Mouse (Mus musculus) kidney, postnatal 14 days (tissue): ENCODE results near the gene Olfr1537.

Experiments
- DNase-seq: peaks from one replicate; pipeline ENCODE4 v3.0.0; 2022; ENCODE audit warnings: mixed read lengths

Gene Olfr1537

GRCm38 (mm10) chr9:39249894-39250293, at the start of gene Olfr1537:
Olfr1537 (minus strand) TSS chr9:39249994.
- no peak for DNase-seq

GRCm38 (mm10) chr9:39287136-39287535, 37.3 kb upstream of the Olfr1537 start:
- no peak for DNase-seq

GRCm38 (mm10) chr9:39276718-39277117, 26.9 kb upstream of the Olfr1537 start, which contains the start of gene Olfr945:
Olfr945 (minus strand) TSS chr9:39276818.
- DNase-seq: no peak

- DNase-seq: no peak
Observed at GRCm38 (mm10) chr9:39201620-39202019, 48.2 kb downstream of the Olfr1537 start, which contains the start of gene Olfr944. Olfr944 (plus strand) TSS chr9:39201920.
